Mouse (Mus musculus): ENCODE measurements around the gene 1700049E17Rik2. TPM values are rescaled to one million over a fixed set of nuclear protein-coding genes. Genes with fewer than 3 reads are reported as not detected.
"Not testable (repeated sequence)": the region's sequence is repeated elsewhere in the genome, so short reads cannot be mapped to it uniquely, and the experiment has no call there.

The 1700049E17Rik2 gene
- total RNA-seq (2015; ENCODE audit: low replicate concordance) (not detected in 2 replicates), total RNA-seq (2017; ENCODE audit: low replicate concordance) (0.28 TPM in 1 of 2 replicates, not detected in the other)

DNA sequence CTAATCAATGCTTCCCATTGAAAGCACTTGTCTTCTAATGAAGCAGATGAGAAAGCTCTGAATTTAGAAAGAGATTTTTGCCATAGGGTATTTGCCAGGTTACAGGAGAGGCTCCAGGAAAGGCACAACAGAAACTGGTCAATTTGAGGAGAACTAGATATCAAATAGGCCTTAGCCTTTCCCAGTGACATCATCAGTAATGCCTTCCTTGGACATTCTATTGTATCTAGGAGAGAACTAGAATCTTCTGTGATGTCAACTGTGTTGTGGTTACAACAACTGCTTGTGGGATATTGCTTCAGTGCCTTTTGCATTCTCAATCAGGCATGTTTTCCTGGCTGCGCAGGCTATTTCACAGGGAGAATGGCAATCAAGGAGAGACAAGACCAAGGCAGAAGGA is at the start of gene 1700049E17Rik2:
Gene 1700049E17Rik2 (plus strand): TSS at position 301 of the 400 bp plus-strand sequence.
- not testable (repeated sequence) for ATAC-seq (replicated peaks; ENCODE audit: low FRiP score, poor library complexity, severe bottlenecking)

DNA sequence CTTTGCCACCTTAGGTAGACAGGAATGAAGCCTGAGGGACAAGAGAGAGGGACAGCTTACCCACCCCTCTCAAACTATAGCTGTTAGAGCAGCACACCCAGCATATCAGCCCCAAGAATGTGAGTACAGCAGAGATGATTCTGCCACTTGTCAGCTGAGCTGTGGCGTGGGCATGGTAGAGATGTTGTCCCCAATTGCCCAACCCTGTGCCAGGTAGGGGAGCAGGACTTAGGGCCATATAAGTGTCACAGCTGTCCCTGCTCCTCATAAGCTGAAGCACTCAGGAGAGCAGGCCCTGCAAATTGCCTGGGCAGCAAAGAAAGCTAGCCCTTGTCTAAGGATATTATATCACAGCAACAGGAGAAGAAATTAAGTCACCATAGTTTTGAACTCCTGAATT is 48.3 kb upstream of the 1700049E17Rik2 start:
- ATAC-seq (replicated peaks; ENCODE audit: low FRiP score, poor library complexity, severe bottlenecking), result not testable (repeated sequence)

DNA sequence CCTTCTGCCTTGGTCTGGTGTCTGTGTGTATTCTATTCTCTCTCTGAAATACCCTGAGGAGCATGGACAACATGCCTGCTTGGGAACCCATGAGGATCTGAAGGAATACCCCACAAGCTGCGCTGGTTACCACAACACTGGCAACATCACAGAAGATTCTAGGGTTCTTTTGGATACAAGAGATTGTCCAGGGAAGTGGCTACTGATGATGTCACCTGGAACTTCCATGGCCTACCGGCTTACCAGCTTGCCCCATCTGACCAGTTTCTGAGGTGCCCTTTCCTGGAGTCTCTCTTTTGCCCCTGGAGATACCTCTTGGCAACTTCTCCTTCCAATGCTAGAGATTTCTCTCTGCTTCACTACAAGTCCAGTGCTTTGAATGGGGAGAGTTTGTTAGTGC is 17.5 kb upstream of the 1700049E17Rik2 start, which contains the start of gene Gm7970:
Gene Gm7970 (minus strand): TSS at position 101 of the 400 bp plus-strand sequence.
- ATAC-seq (replicated peaks; ENCODE audit: low FRiP score, poor library complexity, severe bottlenecking), result not testable (repeated sequence)

DNA sequence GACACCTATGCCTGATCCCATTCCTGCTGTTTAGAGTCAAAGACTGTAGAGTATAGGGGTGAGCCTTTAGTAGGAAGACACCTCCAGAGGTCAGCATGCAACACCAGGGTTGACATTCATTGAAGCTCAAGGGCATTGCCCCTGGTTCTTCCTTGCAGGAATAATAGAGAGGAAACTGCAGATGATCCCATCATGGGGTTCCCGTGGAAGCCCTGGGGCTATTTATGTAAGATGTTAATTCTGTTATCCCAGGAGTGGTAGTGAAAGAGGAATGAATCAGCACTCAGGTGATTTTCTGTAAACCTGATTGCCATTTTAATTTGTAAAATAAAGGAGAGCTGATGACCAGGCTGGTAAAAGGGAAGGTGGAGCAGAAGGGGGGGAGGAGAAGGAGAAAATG is 13.3 kb downstream of the 1700049E17Rik2 start:
- ATAC-seq (replicated peaks; ENCODE audit: low FRiP score, poor library complexity, severe bottlenecking), result not testable (repeated sequence)

DNA sequence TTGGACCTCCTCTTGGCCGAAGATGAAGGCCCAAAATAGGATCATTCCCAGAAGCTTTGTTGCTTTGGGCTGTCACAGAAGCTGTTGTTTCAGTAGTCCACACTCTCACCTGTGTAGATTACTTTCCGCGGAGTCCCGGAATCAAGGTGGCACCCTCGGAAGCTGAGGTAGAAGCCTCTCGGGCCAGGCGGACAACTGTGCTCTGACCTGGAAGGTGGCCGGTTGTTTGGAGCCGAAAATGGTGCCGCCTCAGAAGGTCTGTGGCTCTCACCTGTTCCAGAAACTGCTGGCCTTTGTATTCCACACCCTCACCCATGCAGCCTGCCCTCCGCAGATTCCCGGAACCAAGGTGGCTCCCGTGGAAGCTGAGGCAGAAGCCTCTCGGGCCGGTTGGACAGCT is 27.9 kb downstream of the 1700049E17Rik2 start:
- ATAC-seq (replicated peaks; ENCODE audit: low FRiP score, poor library complexity, severe bottlenecking), result not testable (repeated sequence)

DNA sequence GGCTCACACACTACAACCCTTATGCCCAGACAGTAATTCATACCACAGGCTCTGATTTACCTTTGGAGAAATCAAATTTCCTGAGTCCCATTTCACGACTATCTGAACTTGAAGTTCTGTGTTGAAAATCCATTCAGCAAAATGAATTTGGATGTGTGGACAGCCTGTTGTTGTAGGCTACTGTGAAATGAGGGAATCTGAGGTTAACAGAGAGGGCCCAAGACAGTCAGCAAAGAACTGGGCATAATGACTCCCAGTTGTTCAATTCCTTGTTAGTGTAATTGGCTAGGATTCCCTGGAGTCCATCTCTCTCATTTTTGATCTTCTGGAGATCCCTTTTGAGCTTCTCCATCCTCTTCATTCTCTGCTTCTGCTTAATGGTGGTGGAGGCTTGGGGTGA is 37.7 kb downstream of the 1700049E17Rik2 start:
- not testable (repeated sequence) for ATAC-seq (replicated peaks; ENCODE audit: low FRiP score, poor library complexity, severe bottlenecking)

DNA sequence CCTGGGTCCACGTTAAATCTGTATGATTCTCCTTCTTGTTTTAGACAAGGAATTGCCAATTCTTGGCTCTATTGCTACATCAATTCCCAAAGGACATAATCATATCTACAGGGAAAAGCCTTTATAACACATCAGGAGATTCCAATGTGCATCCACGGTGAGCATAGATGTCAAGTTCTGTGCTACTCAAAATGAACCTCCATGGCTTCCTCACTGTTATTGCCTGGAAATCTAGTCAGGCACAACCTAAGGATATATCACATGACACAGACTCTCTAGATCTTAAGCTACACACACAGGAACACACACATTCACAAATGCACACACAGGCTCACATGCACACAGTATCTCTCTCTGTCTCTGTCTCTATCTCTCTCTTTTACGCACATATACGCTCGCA is 49.5 kb downstream of the 1700049E17Rik2 start:
- not testable (repeated sequence) for ATAC-seq (replicated peaks; ENCODE audit: low FRiP score, poor library complexity, severe bottlenecking)

DNA sequence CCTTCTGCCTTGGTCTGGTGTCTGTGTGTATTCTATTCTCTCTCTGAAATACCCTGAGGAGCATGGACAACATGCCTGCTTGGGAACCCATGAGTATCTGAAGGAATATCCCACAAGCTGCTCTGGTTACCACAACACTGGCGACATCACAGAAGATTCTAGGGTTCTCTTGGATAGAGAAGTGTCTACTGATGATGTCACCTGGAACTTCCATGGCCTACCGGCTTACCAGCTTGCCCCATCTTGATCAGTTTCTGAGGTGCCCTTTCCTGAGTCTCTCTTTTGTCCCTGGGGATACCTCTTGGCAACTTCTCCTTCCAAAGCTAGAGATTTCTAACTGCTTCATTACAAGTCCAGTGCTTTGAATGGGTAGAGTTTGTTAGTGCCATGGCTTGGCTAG is 51.5 kb downstream of the 1700049E17Rik2 start, which contains the start of gene Gm3072:
Gene Gm3072 (minus strand): TSS at position 101 of the 400 bp plus-strand sequence.
- ATAC-seq (replicated peaks; ENCODE audit: low FRiP score, poor library complexity, severe bottlenecking), result not testable (repeated sequence)

DNA sequence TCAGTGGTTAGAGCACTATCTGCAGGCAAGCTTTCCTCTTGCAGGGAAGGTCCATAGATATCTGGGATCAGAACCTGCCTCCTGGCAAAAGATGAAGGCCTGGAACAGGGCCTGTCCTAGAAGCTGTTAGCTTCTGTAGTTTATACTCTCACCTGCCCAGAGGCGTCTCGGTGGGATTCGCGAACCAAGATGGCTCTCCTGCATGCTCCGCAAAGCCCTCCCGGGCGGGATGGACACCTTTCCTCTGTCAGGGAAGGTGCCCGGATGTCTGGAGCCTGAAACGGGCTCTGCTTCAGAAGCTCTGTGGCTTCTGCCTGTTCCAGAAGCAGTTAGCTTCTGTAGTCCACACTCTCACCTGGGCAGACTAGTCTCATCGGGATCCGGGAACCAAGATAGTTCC is 57.1 kb downstream of the 1700049E17Rik2 start:
- ATAC-seq (replicated peaks; ENCODE audit: low FRiP score, poor library complexity, severe bottlenecking), result not testable (repeated sequence)

Other genes with a start within 250 kb of the 1700049E17Rik2 start
- not detected in 2 replicates for gene Gm5798, start 224.6 kb upstream of the 1700049E17Rik2 start, total RNA-seq (2015; ENCODE audit: low replicate concordance)
- not detected in 2 replicates for gene Gm5798, start 224.6 kb upstream of the 1700049E17Rik2 start, total RNA-seq (2017; ENCODE audit: low replicate concordance)
- gene Gm7945, start 186.8 kb upstream of the 1700049E17Rik2 start, total RNA-seq (2015; ENCODE audit: low replicate concordance), result not detected in 2 replicates
- gene Gm7945, start 186.8 kb upstream of the 1700049E17Rik2 start, total RNA-seq (2017; ENCODE audit: low replicate concordance), result not detected in 2 replicates
- not detected in 2 replicates for gene Gm6482, start 164.9 kb upstream of the 1700049E17Rik2 start, total RNA-seq (2015; ENCODE audit: low replicate concordance)
- gene Gm6482, start 164.9 kb upstream of the 1700049E17Rik2 start, total RNA-seq (2017; ENCODE audit: low replicate concordance), result not detected in 2 replicates
- gene Gm7954, start 119.7 kb upstream of the 1700049E17Rik2 start, total RNA-seq (2015; ENCODE audit: low replicate concordance), result not detected in 2 replicates
- not detected in 2 replicates for gene Gm7954, start 119.7 kb upstream of the 1700049E17Rik2 start, total RNA-seq (2017; ENCODE audit: low replicate concordance)
- gene Gm3486, start 83.7 kb upstream of the 1700049E17Rik2 start, total RNA-seq (2015; ENCODE audit: low replicate concordance), result not detected in 2 replicates
- not detected in 2 replicates for gene Gm3486, start 83.7 kb upstream of the 1700049E17Rik2 start, total RNA-seq (2017; ENCODE audit: low replicate concordance)
- gene Gm7970, start 17.6 kb upstream of the 1700049E17Rik2 start, total RNA-seq (2015; ENCODE audit: low replicate concordance), result not detected in 2 replicates
- gene Gm7970, start 17.6 kb upstream of the 1700049E17Rik2 start, total RNA-seq (2017; ENCODE audit: low replicate concordance), result not detected in 2 replicates
- gene Gm3072, start 51.4 kb downstream of the 1700049E17Rik2 start, total RNA-seq (2015; ENCODE audit: low replicate concordance), result not detected in 2 replicates
- gene Gm3072, start 51.4 kb downstream of the 1700049E17Rik2 start, total RNA-seq (2017; ENCODE audit: low replicate concordance), result not detected in 2 replicates
- not detected in 2 replicates for gene Gm3676, start 73.3 kb downstream of the 1700049E17Rik2 start, total RNA-seq (2015; ENCODE audit: low replicate concordance)
- gene Gm3676, start 73.3 kb downstream of the 1700049E17Rik2 start, total RNA-seq (2017; ENCODE audit: low replicate concordance), result not detected in 2 replicates
- gene Gm8068, start 128.7 kb downstream of the 1700049E17Rik2 start, total RNA-seq (2015; ENCODE audit: low replicate concordance), result not detected in 2 replicates
- not detected in 2 replicates for gene Gm8068, start 128.7 kb downstream of the 1700049E17Rik2 start, total RNA-seq (2017; ENCODE audit: low replicate concordance)
- gene Gm7929, start 177.4 kb downstream of the 1700049E17Rik2 start, total RNA-seq (2015; ENCODE audit: low replicate concordance), result not detected in 2 replicates
- not detected in 2 replicates for gene Gm7929, start 177.4 kb downstream of the 1700049E17Rik2 start, total RNA-seq (2017; ENCODE audit: low replicate concordance)
- gene Gm47189, start 199.2 kb downstream of the 1700049E17Rik2 start, total RNA-seq (2015; ENCODE audit: low replicate concordance), result not detected in 2 replicates
- not detected in 2 replicates for gene Gm47189, start 199.2 kb downstream of the 1700049E17Rik2 start, total RNA-seq (2017; ENCODE audit: low replicate concordance)